Mouse (Mus musculus): ENCODE measurements around the gene Hoxb5. TPM values are rescaled to one million over a fixed set of nuclear protein-coding genes. Genes with fewer than 3 reads are reported as not detected.

The Hoxb5 gene
- polyA plus RNA-seq, 1 experiment from 2014 or later: not detected

DNA sequence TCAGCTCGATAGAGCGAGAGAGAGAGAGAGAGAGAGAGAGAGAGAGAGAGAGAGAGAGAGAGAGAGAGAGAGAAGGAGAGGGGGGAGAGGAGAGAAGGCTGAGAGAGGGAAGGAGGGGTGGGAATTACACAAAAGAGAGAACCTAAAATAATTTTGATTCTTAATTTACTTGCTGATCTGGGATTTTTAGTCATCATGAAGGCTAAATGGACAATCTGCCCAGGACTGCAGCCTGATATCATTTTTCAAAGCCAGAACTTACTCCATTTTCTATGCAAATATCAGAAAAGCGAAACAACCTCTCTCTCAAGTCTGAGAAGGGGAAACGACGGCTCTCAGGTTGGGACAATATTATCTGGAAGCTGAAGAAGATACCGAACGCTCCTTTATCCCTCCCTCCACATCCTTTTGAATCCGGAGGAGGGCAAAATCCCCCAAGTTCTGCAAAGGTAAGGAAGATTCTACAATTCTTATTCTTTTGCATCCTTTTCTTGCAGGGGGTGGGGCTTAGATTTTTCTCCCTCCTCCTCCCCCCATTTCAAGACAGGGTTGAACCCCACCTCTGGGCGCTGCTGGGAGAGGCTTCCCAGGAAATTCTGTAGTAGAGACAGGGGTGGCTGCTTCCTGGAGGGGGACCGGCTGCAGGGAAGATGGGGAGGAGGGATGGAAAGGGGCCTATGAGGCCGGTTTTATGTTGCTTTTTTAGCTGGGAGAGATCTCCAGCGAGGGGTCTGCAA is 10.4 kb upstream of the Hoxb5 start:
- no peak overlapping the region for H3K27ac ChIP-seq (replicated peaks)
- 3% methylated on average over 12 of the region's 12 CpGs for WGBS

DNA sequence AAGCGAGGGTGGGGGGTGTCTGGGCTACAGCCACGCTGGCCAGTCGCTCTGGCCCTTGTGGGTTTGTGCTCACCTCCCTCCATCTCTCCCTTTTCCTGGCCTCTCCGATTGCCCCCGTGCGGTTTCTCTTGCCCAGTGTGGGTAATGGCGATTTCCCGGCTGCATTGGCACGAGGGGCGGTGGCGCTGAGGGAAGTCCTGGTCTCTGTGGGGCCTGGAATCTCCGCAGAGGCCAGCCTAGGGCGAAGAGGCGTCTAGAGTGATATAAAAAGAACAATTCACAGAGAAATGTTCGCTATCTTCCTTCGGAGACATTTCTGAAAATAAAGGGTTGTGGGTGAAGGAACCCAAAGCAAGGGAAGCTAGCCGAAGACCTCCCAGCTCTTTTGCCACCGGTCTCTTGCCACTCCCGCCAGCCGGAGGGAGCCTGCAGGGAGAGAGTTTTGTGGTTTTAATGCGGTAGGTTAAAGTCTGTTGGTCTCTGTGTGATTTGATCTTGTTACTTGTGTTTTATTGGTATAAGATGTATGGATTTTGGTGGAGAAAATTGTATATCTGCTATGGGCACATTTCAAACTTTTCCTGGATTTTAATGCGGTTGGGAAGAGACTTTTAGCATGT is 9.7 kb upstream of the Hoxb5 start:
- H3K9me3 ChIP-seq: no peaks in the 10 kb centered on the region
- WGBS: 2% methylated on average over 22 of the region's 22 CpGs
- no peaks in the 10 kb centered on the region for H3K36me3 ChIP-seq
- no peak overlapping the region for H3K27ac ChIP-seq (replicated peaks)
- H3K4me3 ChIP-seq: no peak overlapping the region
- H3K27me3 ChIP-seq: peaks cover 97% of the 10 kb centered on the region
- H3K4me2 ChIP-seq (replicated peaks): no peak overlapping the region
- H3K4me1 ChIP-seq: no peaks in the 10 kb centered on the region
- no peak overlapping the region for H3K9ac ChIP-seq (replicated peaks)
- no peak for ATAC-seq (replicated peaks)

More for the DNA sequence above, 10.4 kb upstream of the Hoxb5 start:
- no peak overlapping the region for H3K9ac ChIP-seq (replicated peaks)
- no peaks in the 10 kb centered on the region for H3K9me3 ChIP-seq
- H3K4me1 ChIP-seq: no peaks in the 10 kb centered on the region
- no peak overlapping the region for H3K4me3 ChIP-seq
- no peak for ATAC-seq (replicated peaks)
- no peaks in the 10 kb centered on the region for H3K36me3 ChIP-seq
- peaks cover 97% of the 10 kb centered on the region for H3K27me3 ChIP-seq
- H3K4me2 ChIP-seq (replicated peaks): no peak overlapping the region

GRCm38 (mm10) chr11:96294245-96295091 is 8.7 kb upstream of the Hoxb5 start:
- no peak for ATAC-seq (replicated peaks)
- Histone ChIP-seq H3K27ac (replicated peaks) (no peak overlapping the region), H3K9me3 (no peaks in the 10 kb centered on the region), H3K4me2 (replicated peaks) (no peak overlapping the region), H3K4me1 (no peaks in the 10 kb centered on the region), H3K9ac (replicated peaks) (no peak overlapping the region), H3K36me3 (no peaks in the 10 kb centered on the region), H3K4me3 (no peak overlapping the region), H3K27me3 (peaks cover 97% of the 10 kb centered on the region)
- under 1% methylated on average over 32 of the region's 32 CpGs for WGBS

- H3K36me3 ChIP-seq: no peaks in the 10 kb centered on the region
- no peaks in the 10 kb centered on the region for H3K4me1 ChIP-seq
- H3K9me3 ChIP-seq: no peaks in the 10 kb centered on the region
- H3K9ac ChIP-seq (replicated peaks): no peak overlapping the region
- peaks cover 97% of the 10 kb centered on the region for H3K27me3 ChIP-seq
- under 1% methylated on average over 30 of the region's 30 CpGs for WGBS
- H3K4me3 ChIP-seq: no peak overlapping the region
- H3K4me2 ChIP-seq (replicated peaks): no peak overlapping the region
- H3K27ac ChIP-seq (replicated peaks): no peak overlapping the region
- ATAC-seq (replicated peaks): no peak
These were observed 7.9 kb upstream of the Hoxb5 start for GRCm38 (mm10) chr11:96295092-96295835.

DNA sequence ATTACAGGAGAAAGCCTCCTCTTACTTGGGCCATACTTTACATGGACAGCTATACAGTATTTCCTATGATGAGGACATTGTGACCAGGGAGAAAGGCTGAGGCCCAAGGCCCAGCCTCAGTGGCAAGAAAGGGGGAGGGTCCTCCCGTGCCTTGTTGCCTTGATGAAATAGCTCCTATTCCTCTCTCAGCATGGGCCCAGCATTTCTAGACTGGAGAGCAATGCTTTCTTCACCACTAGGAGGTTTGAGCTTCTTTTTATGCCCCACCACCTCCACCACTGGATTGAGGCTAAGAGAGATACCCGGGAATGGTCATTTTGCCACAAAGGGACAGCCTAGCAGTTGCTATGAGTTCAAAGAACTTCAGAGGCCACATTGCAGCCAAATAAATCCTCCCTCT is 6.1 kb upstream of the Hoxb5 start:
- Histone ChIP-seq H3K9me3 (no peaks in the 10 kb centered on the region), H3K4me3 (no peak overlapping the region), H3K4me1 (no peaks in the 10 kb centered on the region), H3K4me2 (replicated peaks) (no peak overlapping the region), H3K9ac (replicated peaks) (no peak overlapping the region), H3K27ac (replicated peaks) (no peak overlapping the region), H3K36me3 (no peaks in the 10 kb centered on the region), H3K27me3 (peaks cover 98% of the 10 kb centered on the region)
- no peak for ATAC-seq (replicated peaks)
- 0% methylated on average over 2 of the region's 2 CpGs for WGBS

GRCm38 (mm10) chr11:96297428-96297827 is 5.7 kb upstream of the Hoxb5 start:
- H3K27me3 ChIP-seq: peaks cover 98% of the 10 kb centered on the region
- no peaks in the 10 kb centered on the region for H3K9me3 ChIP-seq
- 0% methylated on average over 3 of the region's 3 CpGs for WGBS
- H3K4me3 ChIP-seq: no peak overlapping the region
- no peak for ATAC-seq (replicated peaks)
- H3K27ac ChIP-seq (replicated peaks): no peak overlapping the region
- H3K36me3 ChIP-seq: no peaks in the 10 kb centered on the region
- H3K4me2 ChIP-seq (replicated peaks): no peak overlapping the region
- H3K4me1 ChIP-seq: no peaks in the 10 kb centered on the region
- no peak overlapping the region for H3K9ac ChIP-seq (replicated peaks)

GRCm38 (mm10) chr11:96297968-96298635 is 5.0 kb upstream of the Hoxb5 start:
- no peak overlapping the region for H3K9ac ChIP-seq (replicated peaks)
- 2% methylated on average over 11 of the region's 11 CpGs for WGBS

GRCm38 (mm10) chr11:96298895-96299667 is 4.1 kb upstream of the Hoxb5 start:
- Histone ChIP-seq H3K4me3 (no peak overlapping the region), H3K4me2 (replicated peaks) (no peak overlapping the region)
- under 1% methylated on average over 66 of the region's 66 CpGs for WGBS

More at GRCm38 (mm10) chr11:96297968-96298635, 5.0 kb upstream of the Hoxb5 start:
- H3K36me3 ChIP-seq: no peaks in the 10 kb centered on the region
- no peak overlapping the region for H3K4me2 ChIP-seq (replicated peaks)
- no peaks in the 10 kb centered on the region for H3K9me3 ChIP-seq
- no peaks in the 10 kb centered on the region for H3K4me1 ChIP-seq
- no peak overlapping the region for H3K27ac ChIP-seq (replicated peaks)
- H3K4me3 ChIP-seq: no peak overlapping the region
- H3K27me3 ChIP-seq: peaks cover 98% of the 10 kb centered on the region
- no peak for ATAC-seq (replicated peaks)

DNA sequence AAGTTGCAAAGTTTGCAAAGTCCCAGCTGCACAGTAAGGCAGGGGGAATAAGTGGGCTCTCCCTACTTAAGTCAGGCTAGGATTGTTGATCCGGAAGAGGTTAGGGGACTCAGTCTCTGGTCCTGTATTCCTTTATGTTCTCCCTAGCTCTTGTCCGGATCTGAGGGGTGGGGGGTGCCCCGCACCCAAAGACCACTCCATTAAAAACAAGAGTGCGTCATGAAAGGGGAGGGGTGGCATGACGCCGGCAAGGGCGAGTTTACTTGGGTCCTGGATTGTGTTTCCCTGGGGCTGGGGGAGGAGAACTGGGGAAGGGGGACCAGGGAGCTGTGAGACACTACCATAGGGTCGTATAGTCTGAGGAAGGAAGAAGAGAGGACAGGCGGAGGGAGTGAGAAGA is 3.4 kb upstream of the Hoxb5 start:
- no peaks in the 10 kb centered on the region for H3K36me3 ChIP-seq
- H3K27me3 ChIP-seq: peaks cover 98% of the 10 kb centered on the region
- no peak overlapping the region for H3K9ac ChIP-seq (replicated peaks)
- WGBS: 2% methylated on average over 9 of the region's 9 CpGs
- no peak overlapping the region for H3K27ac ChIP-seq (replicated peaks)
- H3K4me1 ChIP-seq: 0 out of 2 replicates have a peak, but pooled peaks cover 6% of the 10 kb centered on the region
- H3K4me2 ChIP-seq (replicated peaks): no peak overlapping the region
- no peak for ATAC-seq (replicated peaks)
- no peaks in the 10 kb centered on the region for H3K9me3 ChIP-seq
- no peak overlapping the region for H3K4me3 ChIP-seq

More at GRCm38 (mm10) chr11:96298895-96299667, 4.1 kb upstream of the Hoxb5 start:
- H3K9me3 ChIP-seq: no peaks in the 10 kb centered on the region
- no peaks in the 10 kb centered on the region for H3K36me3 ChIP-seq
- peaks cover 98% of the 10 kb centered on the region for H3K27me3 ChIP-seq
- H3K27ac ChIP-seq (replicated peaks): no peak overlapping the region
- H3K9ac ChIP-seq (replicated peaks): no peak overlapping the region
- no peak for ATAC-seq (replicated peaks)
- 0 out of 2 replicates have a peak, but pooled peaks cover 6% of the 10 kb centered on the region for H3K4me1 ChIP-seq

DNA sequence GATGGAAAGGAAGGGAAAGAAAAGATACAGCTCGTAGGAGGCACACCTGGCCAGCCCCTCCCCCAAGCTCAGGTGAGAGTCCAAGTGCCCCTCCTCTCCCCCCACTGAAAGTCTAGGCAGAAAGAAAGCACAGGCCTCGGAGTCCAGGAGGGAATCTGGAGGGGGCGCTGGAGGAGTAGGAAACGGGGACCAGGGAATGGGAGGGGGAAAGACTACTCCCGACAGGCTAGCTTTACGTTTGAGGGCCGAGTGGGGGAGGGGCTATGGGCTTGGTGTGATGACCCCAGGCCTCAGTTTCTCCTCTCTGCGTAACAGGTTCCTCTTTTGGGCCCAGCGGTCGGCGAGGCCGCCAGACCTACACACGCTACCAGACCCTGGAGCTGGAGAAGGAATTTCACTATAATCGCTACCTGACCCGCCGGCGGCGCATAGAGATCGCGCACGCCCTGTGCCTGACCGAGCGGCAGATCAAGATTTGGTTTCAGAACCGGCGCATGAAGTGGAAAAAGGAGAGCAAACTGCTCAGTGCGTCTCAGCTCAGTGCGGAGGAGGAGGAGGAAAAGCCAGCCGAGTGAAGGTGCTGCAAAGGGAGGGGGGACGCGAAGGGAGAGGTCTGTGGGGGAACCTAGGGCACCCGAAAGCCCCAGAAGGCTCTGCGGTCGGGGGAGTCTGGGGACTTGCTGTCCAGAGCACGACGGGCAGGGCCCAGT is 2.6 kb upstream of the Hoxb5 start:
- H3K4me3 ChIP-seq: no peak overlapping the region
- no peaks in the 10 kb centered on the region for H3K9me3 ChIP-seq
- H3K27ac ChIP-seq (replicated peaks): no peak overlapping the region
- H3K4me1 ChIP-seq: 0 out of 2 replicates have a peak, but pooled peaks cover 6% of the 10 kb centered on the region
- no peak overlapping the region for H3K9ac ChIP-seq (replicated peaks)
- H3K4me2 ChIP-seq (replicated peaks): no peak overlapping the region
- H3K36me3 ChIP-seq: no peaks in the 10 kb centered on the region
- no peak for ATAC-seq (replicated peaks)
- WGBS: under 1% methylated on average over 35 of the region's 35 CpGs
- H3K27me3 ChIP-seq: peaks cover 97% of the 10 kb centered on the region
